Mouse (Mus musculus) liver, adult 2 months (tissue): ENCODE measurements around the gene Adamts12. TPM values are rescaled to one million over a fixed set of nuclear protein-coding genes. Genes with fewer than 3 reads are reported as not detected.

Source experiments
- DNase-seq: peaks from one replicate; pipeline ENCODE4 v3.0.0-alpha.2; 2011; ENCODE audit warnings: low read depth, low spot score; ENCODE audit errors: extremely low read depth
- H3K27ac ChIP-seq: fragments of 200-500 bp; replicated peaks from 2 replicates; pipeline ENCODE4 v1.5.1; 2012; ENCODE audit warnings: low read depth, mild to moderate bottlenecking, control low read depth, inconsistent platforms, low read length; ENCODE audit not compliant: insufficient read depth
- H3K27me3 ChIP-seq: fragments of 200-500 bp; 2 replicates; pipeline ENCODE4 v1.6.1; 2012; ENCODE audit warnings: mild to moderate bottlenecking, moderate library complexity, low read length, inconsistent platforms; ENCODE audit not compliant: control insufficient read depth, insufficient read depth
- H3K36me3 ChIP-seq: fragments of 200-500 bp; 2 replicates; pipeline ENCODE4 v1.6.1; 2012; ENCODE audit warnings: low read length, inconsistent platforms; ENCODE audit not compliant: control insufficient read depth, insufficient read depth
- H3K4me1 ChIP-seq: fragments of 200-500 bp; 2 replicates; pipeline ENCODE4 v1.6.1; 2011; ENCODE audit warnings: low read length; ENCODE audit not compliant: control insufficient read depth, insufficient read depth
- H3K4me3 ChIP-seq: fragments of 200-500 bp; 2 replicates; pipeline ENCODE4 v1.5.1; 2011; ENCODE audit warnings: low read depth, mild to moderate bottlenecking, control low read depth, low read length, moderate library complexity; ENCODE audit not compliant: insufficient read depth
- H3K79me2 ChIP-seq: fragments of 200-500 bp; 2 replicates; pipeline ENCODE4 v1.6.1; 2012; ENCODE audit warnings: inconsistent platforms, mild to moderate bottlenecking, low read length, moderate library complexity; ENCODE audit not compliant: control insufficient read depth, insufficient read depth
- H3K9ac ChIP-seq: fragments of 200-500 bp; 2 replicates; pipeline ENCODE4 v1.6.1; 2012; ENCODE audit warnings: low read depth, mild to moderate bottlenecking, control low read depth, inconsistent platforms, low read length
- CTCF ChIP-seq: fragments of 200-500 bp; IDR thresholded peaks from 2 replicates; pipeline ENCODE4 v1.5.1; 2011; ENCODE audit warnings: low read depth, low read length, control low read depth
- POLR2A ChIP-seq: fragments of 200-500 bp; IDR thresholded peaks from 2 replicates; pipeline ENCODE4 v1.6.1; 2011; ENCODE audit warnings: low read length, control low read depth; ENCODE audit not compliant: insufficient read depth; ENCODE audit errors: extremely low read depth
- WGBS: fragments of 180-500 bp; shearing (Covaris S2); methylation state at CpG from one replicate; pipeline ENCODE4 v1.1.7; 2018; 5-methylcytosine and 5-hydroxymethylcytosine counted together
- polyA plus RNA-seq: library from polyadenylated mRNA; depleted of rRNA; stranded (reverse); fragments of >200 nt; gene quantifications from 2 replicates; pipeline ENCODE4 v1.2.3, GENCODE M21; 2012; rRNA removed
- total RNA-seq: library from RNA; depleted of rRNA; stranded (reverse); fragments of >200 nt; gene quantifications from 2 replicates; pipeline ENCODE4 v1.2.3, GENCODE M21; 2014; rRNA removed

The Adamts12 gene
- total and polyA plus RNA-seq, 2 experiments = 0.07 to 0.37 TPM

- Histone ChIP-seq H3K9ac (no peak overlapping the region), H3K79me2 (peaks cover 15% of the 10 kb centered on the region; the same call in 1 of the 2 replicates), H3K4me1 (peaks cover 21% of the 10 kb centered on the region), H3K4me3 (no peak overlapping the region), H3K27me3 (no peaks in the 10 kb centered on the region), H3K27ac (no peak overlapping the region), H3K36me3 (peaks cover 64% of the 10 kb centered on the region)
- DNase-seq = no peak
- WGBS = 96% methylated on average over 16 of the region's 16 CpGs
- TF ChIP-seq CTCF (no peak), POLR2A (no peak)
Measured at GRCm38 (mm10) chr15:11392903-11393302, 328.3 kb downstream of the Adamts12 start.

DNA sequence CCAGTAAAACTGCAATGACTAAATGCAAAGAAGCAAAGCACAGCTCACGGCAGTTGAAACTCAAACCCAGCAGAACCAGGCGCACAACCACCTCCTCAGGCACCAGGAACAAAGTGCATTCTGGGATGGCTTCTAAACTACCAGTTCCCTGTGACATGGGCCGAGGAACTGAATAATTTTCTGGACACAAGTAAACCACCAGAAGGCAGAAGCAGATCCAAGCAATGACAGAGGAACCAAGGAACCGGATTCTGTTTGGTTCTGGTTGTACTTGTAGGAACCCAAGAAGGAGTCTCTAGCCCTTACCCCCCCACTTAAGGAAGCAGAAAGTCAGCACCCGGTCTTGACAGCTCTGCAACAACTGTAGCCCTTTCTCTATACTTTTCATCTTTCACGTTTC is 331.8 kb downstream of the Adamts12 start:
- Histone ChIP-seq H3K79me2 (peaks cover 19% of the 10 kb centered on the region; the same call in 1 of the 2 replicates), H3K4me1 (peaks cover 25% of the 10 kb centered on the region), H3K4me3 (no peak overlapping the region), H3K9ac (no peak overlapping the region), H3K27ac (no peak overlapping the region), H3K36me3 (peaks cover 32% of the 10 kb centered on the region), H3K27me3 (no peaks in the 10 kb centered on the region)
- WGBS = 77% methylated on average over 6 of the region's 6 CpGs
- no peak for DNase-seq
- no peak for TF ChIP-seq CTCF
- TF ChIP-seq POLR2A = no peak

Other genes starting within 250 kb of the Adamts12 start
- gene C1qtnf3, start 112.5 kb upstream of the Adamts12 start, total RNA-seq = 0.13 TPM in 1 of 2 replicates, not detected in the other
- gene C1qtnf3, start 112.5 kb upstream of the Adamts12 start, polyA plus RNA-seq = 0.05 TPM in 2 replicates
- 103 and 119 TPM in 2 replicates for gene Amacr, start 83.0 kb upstream of the Adamts12 start, total RNA-seq
- gene Amacr, start 83.0 kb upstream of the Adamts12 start, polyA plus RNA-seq = 66.4 and 73.2 TPM in 2 replicates
- under 0.01 TPM in 1 of 2 replicates, not detected in the other for gene Slc45a2, start 64.1 kb upstream of the Adamts12 start, total RNA-seq
- gene Slc45a2, start 64.1 kb upstream of the Adamts12 start, polyA plus RNA-seq = 0.02 and 0.04 TPM in 2 replicates
- gene Rxfp3, start 26.8 kb upstream of the Adamts12 start, total RNA-seq = not detected in 2 replicates
- not detected in 2 replicates for gene Rxfp3, start 26.8 kb upstream of the Adamts12 start, polyA plus RNA-seq